Mouse (Mus musculus) liver, adult 2 months (tissue): Measurements from ENCODE around the gene Klhdc7b.

Experiments
- CTCF ChIP-seq: fragments of 200-500 bp; IDR thresholded peaks from 2 replicates; pipeline ENCODE4 v1.5.1; 2011; ENCODE audit warnings: low read depth, low read length, control low read depth
- POLR2A ChIP-seq: fragments of 200-500 bp; IDR thresholded peaks from 2 replicates; pipeline ENCODE4 v1.6.1; 2011; ENCODE audit warnings: low read length, control low read depth; ENCODE audit not compliant: insufficient read depth; ENCODE audit errors: extremely low read depth

DNA sequence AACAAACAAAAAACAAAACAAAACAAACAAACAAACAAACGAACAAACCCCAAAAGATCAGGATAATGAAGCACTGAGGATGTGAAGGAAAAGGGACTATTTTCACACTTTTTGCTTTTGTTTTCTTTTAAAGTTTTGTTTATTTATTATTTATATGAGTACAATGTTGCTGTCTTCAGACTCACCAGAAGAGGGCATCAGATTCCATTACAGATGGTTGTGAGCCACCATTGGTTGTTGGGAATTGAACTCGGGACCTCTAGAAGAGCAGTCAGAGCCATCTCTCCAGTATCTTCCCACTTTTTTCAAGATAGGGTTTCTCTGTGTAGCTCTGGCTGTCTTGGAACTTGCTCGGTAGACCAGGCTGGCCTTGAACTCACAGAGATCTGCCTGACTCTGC is 41.4 kb upstream of the Klhdc7b start:
- TF ChIP-seq CTCF (peak; percentile 37; the same call in 1 of the 2 replicates), POLR2A (no peak)
